Mouse (Mus musculus) layer of hippocampus, adult 9-11 months (tissue): Measurements from ENCODE around the gene Smarca4.
"Not testable (repeated sequence)": the region's sequence is repeated elsewhere in the genome, so short reads cannot be mapped to it uniquely, and the experiment has no call there.

Source experiments
- DNase-seq: peaks from one replicate; pipeline ENCODE4 v3.0.0; 2022

Gene Smarca4

DNA sequence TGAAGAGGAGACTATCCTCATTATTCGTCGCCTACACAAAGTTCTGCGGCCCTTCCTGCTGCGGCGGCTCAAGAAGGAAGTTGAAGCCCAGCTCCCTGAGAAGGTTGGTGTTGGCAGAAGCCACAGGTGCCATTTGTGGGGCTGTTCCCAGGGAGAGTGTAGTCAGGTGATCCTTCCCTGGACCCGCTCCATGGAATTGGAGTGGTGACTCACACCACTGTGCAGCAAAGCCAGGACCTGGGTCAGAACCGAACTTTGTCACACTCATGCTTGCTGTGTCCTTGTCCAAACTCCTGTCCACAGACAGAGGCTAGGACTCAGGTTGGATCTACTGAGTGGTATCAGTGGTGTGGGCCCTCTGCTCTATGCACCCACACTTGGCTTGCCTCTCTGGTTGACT is 53.0 kb downstream of the Smarca4 start:
- no peak for DNase-seq

DNA sequence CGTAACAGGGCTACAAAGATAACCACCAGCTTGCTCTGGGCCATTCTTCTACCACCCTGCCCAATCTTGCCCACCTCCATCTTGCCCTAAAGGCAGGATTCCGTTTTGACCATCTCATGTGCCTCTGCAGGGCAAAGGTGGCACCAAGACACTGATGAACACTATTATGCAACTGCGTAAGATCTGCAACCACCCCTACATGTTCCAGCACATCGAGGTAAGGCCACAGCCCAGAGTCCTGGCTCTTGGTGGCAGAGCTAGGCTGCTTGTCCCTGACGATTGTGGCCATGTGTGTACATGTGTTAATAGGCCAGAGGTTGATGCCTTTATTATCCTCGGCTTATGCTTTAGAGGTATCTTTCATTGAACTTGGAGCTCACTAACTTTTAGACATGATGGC is 54.4 kb downstream of the Smarca4 start:
- no peak for DNase-seq

DNA sequence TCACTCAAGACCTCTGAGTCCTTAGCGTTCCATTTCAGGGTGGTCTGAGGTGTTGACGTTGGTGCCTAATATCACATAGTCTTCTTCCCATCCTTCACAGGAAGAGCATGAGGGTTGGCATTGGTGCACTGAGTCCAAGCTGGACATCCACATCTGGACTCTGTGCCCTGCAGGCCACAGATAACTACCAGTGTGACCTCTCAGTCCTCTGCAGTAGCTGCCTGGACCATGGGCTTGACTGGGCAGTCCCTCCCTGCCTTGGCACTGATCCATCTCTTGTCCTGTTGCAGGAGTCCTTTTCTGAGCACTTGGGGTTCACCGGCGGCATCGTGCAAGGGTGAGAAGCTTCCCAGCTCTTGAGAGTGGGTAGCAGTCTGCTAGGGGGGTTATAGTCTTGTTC is 55.8 kb downstream of the Smarca4 start:
- DNase-seq = no peak

DNA sequence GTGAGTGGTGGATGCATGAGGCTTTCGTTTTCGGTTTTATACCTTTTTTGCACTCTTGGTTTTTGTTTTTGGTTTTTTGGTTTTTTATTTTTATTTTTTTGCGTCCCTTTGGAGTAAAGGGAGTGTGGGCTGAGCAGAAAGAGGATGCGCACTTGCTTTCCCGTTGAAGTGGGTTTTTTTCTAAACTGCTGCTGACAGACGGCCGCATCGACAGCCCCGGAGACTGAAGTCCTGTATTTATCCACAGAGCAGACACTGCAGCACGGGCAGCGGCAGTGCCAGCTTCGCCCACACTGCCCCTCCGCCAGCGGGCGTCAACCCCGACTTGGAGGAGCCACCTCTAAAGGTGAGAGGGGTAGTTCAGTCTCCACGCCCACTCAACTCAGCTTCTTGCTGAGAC is 61.7 kb downstream of the Smarca4 start:
- no peak for DNase-seq

DNA sequence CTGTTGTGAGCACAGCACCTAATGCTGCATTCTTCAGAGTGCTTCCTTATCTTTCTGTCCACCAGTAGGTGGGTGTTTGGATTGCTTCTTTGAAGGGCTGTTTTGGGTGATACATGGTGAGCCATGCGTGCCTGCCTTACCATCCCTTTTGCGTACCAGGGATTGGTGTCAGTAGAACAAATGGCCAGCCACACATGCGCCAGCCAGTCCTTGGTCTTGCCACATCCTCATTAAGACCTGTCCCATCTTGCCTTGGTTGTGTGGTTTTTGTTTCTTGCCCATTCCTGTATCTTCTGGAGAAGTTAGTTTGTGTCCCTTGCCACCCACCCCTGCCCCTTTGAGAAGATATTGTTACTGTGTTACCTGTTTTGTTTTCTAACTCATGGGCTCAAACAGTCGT is 64.5 kb downstream of the Smarca4 start:
- DNase-seq = no peak

DNA sequence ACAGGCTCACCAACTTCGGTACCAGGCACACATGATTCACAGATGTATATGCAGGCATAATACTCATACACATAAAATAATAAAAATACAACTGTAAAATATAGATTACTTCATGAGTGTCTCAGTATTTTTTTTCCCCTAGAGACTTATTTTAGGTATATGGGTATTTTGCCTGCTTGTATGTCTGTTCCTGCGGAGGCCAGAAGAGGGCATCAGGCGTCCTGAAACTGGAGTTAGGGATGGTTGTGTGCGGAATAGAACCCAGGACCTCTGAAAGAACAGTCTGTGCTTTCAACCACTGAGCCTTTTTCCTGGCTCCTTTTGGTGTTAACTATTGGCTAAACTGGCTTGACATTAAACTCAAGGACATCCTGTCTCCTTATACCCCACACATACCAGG is 66.9 kb downstream of the Smarca4 start:
- DNase-seq = no peak

DNA sequence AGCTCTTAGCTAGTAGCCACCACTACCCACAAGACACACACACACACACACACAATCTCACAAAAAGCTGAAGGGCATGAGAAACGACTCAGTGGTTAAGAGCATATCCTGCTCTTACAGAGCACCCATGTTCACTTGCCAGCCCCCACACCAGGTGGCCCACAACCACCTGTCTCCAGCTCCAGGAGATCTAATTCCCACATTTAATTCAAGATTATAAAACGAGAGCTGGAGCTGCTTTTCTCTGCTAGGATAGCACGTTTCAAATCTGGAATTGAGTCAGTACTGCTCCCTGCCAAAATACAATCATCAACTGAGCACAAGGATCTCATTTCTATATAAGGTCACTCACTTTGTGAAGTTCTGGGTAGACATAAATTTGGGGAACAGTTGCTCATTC is 67.9 kb downstream of the Smarca4 start:
- DNase-seq = peak; percentile 33

DNA sequence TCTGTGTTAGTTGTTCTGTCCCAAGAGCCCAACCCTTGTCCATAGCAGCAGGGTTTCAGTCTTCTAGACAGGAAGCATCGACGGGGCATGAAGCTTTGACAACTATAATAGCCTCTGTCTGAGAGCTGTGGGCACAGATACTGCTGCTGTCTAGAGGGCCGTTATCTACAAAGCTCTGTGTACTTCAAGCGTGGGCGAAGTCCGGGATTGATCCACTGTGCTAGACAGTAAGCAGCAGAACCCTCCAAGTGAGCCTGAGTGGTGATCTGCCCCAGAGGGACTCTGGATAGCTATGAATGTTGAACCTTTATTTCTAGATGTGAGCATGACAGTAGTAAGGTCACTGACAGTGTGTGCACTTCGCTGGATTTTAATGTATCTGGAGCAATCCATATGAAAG is 72.6 kb downstream of the Smarca4 start:
- DNase-seq = no peak

DNA sequence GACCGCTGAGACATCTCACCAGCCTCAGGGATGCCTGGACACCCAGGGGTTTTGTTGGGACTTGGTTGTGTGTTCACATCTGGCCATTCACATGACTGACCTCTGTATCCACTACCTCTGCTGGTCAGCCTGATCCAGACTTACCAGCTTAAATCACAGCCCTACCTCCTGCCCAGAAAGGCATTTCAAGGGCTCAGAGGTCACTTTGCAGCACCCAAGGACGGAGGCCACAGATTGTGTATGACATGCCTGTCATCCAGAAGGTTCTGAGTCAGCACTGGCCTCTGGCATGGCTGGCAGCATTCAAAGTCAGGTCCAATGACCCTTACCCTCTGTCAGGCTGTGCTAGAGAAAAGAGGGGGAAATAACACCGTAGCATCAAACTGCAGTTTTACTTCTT is 74.1 kb downstream of the Smarca4 start:
- no peak for DNase-seq

DNA sequence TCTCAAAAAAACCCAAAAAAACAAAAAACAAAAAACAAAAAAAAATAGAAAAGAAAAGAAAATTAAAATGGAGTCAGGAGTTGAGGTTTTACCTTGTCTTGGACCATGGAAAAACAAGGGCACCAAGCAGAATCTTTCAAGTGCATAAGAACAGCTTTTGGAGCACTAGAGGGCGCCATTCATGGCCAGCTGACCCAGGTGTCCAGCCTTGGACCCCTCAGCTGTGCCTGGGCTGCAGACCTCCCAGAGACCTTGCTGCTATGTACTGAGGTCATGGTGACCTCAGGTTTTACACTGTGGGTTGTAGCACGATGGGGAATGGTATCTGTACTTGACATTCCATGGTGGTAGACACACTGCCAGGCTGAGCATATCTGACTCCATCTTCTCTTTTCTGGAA is 75.9 kb downstream of the Smarca4 start:
- DNase-seq = no peak

DNA sequence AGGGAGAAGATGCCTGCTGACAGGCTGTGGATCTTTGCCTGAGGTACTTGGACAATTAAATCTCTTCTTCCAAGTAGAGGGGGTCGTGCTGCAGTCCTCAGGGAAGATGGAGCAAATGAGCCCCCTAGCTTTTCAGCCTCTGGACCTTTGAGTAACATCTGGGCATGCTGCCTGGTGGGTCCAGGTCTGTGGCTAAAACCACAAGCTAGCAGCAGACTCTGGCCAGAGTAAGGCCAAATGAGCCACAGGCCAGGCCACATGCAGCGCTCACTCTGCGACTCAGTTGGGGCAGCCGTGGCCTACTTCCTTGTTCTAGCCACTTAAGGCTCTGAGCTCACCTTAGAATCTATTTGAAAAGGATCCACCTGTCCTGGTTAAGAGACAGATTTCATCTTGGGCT is 76.5 kb downstream of the Smarca4 start:
- DNase-seq = no peak

DNA sequence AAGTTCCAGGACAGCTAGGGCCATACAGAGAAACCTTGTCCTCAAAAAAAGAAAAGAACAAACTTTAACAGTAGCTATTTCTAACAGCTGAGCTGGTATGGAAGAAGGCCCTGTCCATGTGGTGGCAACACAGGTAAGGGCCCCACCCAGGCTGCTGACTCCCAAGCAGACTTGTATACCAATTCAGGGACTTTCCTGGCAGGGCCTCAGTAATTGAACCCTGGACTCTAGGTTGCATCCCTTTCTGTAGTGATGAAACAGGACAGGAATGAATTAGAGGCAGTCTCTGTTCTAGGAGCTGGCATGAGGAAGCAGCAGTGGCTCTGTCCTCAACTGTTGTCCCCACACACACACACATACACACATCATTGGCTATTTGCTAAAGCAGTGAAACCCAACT is 78.1 kb downstream of the Smarca4 start:
- DNase-seq = no peak

DNA sequence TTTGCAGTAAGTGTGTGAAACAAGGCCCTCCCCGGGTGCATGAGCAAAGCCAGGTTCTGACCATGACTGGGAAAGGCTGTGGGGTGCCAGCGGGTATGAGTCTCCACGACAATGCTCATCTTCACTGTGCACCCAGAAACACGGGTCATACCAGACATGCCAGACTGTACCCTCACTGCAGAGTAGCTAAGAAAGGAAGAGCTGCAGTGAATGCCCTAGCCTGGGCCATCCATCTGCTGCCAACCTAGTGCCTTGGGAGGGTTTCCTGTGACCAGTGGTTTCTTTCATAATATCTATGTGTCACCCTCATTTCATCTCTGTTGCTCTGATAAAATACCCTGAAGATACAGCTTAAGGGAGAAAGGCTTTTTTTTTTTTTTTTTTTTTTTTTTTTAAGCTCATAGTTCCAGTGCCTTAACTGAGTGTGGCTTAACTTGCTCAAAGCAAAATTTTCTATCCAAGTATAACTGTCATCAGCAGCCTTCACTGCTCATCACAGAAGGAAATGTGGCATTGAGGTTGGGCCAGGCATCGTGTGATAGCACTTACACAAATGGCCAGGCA is 79.3 kb downstream of the Smarca4 start:
- no peak for DNase-seq

DNA sequence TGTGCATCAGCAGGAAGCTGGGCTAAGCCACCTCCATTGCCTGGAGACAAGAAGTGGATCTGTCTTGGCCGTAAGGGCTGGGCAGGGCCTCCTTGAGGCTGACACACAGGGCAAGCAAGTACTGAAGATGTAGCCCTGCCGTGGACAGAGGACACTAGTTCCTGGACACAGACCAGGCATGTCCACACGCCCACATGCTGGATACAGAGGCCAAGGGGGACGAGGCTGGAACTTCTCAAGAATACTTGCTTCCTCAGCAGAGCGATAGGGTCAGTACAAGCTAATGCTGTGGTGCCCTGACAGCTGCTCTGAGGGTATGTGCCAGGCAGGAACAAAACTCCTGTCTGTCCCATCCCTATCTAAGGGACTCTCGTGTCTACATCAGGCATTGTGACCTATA is 81.2 kb downstream of the Smarca4 start:
- DNase-seq = no peak

DNA sequence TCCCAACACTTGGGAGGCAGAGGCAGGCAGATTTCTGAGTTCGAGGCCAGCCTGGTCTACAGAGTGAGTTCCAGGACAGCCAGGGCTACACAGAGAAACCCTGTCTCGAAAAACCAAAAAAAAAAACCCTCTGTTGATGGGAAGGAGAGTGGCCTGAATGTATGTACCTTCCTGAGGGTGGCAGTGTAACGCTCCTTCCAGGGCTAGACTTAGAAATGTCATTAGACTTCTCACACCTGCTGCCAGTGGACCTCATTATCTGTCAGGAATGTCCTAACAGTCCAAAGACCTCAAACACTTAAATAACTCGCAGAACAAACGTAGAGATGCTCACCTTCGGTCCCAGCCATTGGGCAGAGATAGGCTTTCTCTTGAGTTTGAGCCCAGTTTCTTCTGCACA is 83.3 kb downstream of the Smarca4 start:
- DNase-seq = not testable (repeated sequence)

DNA sequence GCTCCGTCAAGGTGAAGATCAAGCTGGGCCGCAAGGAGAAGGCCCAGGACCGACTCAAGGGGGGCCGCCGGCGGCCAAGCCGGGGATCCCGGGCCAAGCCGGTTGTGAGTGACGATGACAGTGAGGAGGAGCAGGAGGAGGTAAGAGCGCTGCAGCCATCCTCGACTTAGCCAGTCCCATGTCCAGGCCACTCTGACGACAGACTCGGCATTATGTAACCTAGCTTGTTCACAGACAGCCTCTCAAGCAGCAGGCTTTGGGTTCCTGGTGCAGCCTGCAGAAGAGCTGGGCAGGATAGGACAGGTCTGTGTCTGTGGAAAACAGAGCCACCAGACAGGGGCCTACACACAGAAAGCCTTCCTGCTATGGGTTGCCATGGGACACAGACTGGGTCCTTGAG is 85.1 kb downstream of the Smarca4 start:
- no peak for DNase-seq

DNA sequence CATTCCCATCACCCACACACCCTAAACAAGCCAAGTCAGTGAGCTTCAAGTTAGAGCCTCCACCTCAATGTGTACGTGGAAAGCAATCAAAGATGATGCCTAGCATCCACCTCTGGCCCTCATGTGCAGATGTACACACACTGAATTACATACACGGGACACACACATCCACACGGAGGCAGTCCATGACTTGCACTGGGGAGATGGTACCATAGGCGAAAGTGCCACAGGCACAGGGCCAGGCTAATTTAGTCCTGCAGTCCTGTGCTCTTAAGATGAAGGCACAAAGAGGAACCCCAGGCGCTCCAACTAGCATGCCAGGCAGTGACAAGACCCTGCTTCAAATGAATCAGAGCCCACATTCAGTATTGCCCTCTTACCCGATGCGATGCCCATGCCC is 87.5 kb downstream of the Smarca4 start:
- DNase-seq = no peak

DNA sequence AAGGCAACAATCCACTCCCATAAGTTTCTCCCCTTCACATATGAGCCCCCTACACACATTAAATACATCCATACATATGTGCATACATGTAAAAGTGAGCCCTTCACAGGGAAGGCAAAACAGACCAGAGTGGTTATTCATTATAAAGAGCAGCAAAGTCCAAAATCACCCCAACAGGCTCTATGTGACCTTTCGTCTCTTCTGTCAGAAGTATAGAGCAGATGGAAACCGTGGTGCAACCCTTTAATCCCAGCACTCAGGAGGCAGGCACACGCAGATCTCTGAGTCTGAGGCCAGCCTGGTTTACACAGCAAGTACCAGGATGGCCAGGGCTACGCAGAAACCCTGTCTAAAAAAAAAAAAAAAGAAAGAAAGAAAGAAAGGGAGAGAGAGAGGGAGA is 90.1 kb downstream of the Smarca4 start:
- DNase-seq = no peak

DNA sequence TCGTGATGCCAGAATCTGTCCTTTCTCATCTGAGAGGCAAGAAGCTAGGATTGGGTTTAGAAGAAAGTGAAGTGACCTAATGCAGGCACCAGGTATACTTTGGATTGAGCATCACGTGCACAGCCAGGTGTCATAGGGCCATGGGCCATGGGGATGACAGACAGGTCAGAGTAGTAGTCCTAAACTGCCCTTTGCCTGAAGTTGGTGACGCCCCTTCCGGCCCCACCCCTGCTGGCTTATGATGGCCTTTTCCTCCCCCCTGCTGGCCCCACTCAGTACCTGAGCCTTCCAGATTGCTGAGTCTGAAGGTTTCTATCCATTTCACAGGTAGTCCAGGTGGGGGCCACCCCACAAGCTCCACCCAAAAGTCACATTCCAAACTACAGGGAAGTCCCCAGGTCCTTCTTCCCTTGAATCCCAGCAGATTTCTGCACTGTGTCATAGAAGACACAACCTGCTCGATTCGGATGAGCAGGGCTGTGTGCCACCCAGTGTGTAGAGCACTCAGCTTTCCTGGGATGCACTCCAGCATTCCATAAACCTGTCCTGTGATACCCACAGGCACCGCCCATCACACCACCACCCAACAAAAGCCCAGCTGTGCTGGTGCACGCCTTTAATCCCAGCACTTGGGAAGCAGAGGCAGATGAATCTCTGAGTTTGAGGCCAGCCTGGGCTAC is 90.8 kb downstream of the Smarca4 start:
- DNase-seq = no peak

DNA sequence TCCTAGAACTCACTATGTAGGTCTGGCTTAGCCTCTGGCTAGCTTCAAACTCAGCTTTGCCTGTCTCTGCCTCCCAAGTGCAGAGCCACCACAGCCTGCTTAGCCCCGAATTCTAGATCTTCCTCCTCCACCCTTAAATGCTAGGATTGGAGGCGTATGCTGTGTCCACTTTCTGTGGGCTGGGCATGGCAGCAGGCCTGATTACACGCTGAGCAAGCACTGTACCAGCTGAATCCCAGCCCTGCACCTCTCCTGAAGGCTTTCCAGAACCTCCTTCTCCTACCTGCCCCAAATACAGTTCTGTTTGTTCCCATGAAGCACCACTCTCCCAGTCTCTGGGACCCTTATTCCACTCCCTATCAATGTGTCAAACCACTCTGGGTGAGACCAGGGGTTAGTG is 93.4 kb downstream of the Smarca4 start:
- no peak for DNase-seq

DNA sequence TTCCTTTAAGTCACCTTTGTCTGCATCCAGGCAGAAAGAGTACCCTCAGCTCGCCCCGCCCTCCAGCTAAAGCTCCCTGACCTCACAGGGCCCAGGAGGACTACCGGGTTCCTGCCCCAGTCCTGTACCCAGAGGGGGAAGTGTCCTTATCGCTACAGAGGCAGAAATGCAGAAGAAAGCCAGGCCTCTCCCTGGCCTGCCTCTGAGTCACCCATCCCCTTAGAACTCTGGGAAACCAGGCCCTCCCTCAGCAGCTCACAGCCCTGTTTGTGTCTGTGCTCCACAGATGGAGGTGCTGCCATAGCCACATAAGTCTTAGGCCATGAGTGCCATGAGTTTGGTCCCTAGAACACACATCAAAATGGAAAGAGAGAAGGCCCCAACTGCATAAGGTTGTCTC is 99.3 kb downstream of the Smarca4 start:
- DNase-seq = peak; percentile 34

DNA sequence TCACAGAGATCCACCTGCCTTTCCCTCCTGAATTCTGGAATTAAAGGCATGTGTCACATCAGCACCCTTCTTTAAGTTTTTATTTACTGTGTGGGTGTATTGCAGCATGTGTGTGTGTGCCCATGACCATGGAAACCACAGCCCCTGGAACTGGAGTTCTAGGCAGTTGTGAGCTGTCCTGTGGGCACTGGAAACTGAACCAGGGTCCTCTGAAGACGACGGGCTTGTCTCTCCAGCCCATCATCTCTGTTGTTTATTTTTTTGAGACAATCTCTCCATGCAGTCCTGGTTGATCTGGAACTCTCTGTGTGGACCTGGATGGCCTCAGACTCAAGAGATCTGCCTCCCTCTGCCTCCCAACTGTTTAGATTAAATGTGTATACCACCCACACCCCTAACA is 101.0 kb downstream of the Smarca4 start:
- no peak for DNase-seq

DNA sequence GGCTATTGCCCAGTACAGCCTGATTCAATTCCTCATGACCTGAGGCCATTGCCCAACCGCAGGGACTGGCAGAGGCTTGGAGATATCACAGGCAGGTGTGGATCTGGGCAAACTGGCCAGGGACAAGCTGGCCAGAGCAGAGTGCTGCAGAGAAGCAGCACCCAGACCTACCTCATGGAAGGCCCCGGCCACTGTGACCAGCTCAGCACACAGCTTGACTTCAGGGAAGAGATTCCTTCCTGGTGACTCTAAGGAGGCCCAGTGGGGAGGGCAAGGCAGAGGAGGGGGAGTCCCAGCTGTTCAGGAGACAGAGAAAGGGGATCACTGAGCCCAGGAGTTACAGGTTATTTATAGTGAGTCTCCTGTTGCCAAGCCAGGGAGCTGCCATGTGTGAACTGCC is 105.1 kb downstream of the Smarca4 start:
- no peak for DNase-seq

DNA sequence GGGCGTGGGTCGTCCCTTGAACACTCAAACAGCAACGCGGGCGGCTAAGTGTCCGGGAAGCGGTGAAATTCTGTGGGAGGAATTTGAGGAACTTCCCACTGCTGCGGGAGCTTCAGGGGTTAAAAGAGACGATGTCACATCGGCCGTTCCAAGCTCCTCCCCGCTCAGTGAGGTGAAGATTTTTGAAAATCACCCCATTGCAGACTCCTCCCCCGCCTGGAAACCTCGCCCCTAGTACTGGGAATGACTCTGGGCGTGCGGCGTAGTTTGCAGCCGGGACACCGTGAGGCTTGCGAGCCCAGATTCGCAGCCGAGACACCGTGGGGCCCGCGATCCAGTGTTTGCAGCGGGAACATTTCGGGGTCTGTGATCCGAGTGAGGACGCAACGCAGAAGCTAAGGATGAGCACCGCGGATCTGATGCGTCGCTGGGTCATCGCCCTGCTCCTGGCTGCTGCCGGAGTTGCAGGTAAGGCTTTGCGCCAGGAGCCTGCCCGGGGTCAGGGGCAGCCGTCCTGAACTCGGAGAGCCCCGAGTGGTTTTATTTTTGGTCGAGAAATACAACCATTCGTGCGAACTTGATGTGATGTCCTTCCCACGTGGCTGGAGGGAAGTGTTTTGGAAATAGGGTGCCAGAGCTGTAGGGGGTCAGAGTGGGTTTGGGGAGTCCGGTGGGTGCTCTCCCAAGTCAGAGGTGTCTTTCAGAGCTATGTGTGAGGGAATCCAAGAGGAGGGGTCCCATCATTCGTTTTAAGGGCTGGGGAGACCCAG is 107.6 kb downstream of the Smarca4 start, which contains the start of gene Ldlr:
TSS of gene Ldlr (plus strand) at position 107 of the 770 bp plus-strand sequence.
- peak; percentile 84 for DNase-seq

DNA sequence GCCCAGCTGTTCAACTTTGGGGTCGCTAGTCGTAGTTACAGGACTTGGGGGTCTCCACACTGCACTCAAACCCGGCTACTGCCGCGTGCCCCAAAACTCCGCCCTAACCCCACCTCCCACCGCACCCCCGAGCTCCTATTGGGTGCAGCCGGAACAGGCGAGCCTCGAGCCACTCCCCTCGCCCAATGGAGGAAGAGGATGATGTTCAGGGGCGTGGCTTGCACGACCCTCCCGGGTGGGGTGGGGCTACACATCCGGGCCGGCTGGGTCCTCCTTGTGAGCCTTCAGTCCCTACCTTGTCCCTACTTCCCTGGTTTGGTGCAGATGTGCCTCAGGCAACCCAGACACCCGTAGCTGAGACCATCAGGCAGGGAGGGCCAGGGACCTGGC is 108.2 kb downstream of the Smarca4 start:
- peak; percentile 94 for DNase-seq
